Mouse (Mus musculus): Measurements from ENCODE around the gene Tuba4a.

The Tuba4a gene

DNA sequence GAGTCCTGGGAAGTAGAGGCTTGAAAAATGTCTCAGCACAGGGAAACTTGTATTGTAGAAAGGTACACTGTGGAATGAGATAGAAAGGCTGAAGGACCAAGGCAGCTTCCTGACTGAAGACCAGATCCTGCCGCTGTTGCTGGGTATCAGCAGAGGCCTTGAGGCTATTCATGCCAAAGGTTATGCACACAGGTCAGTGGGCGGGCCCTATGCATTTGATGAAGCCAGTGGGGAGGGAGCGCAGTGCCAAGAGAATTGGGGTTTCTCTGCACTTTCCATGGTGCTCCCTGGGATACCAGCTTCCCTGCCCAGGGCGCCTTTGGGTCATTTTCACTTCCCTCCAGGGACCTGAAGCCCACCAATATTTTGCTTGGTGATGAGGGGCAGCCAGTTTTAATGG, 7.1 kb downstream of the Tuba4a start:
- no peak for DNase-seq (ENCODE audit: low read depth, low spot score)

GRCm38 (mm10) chr1:75211141-75211708, 8.4 kb downstream of the Tuba4a start:
- DNase-seq (ENCODE audit: low read depth, low spot score) = no peak

DNA sequence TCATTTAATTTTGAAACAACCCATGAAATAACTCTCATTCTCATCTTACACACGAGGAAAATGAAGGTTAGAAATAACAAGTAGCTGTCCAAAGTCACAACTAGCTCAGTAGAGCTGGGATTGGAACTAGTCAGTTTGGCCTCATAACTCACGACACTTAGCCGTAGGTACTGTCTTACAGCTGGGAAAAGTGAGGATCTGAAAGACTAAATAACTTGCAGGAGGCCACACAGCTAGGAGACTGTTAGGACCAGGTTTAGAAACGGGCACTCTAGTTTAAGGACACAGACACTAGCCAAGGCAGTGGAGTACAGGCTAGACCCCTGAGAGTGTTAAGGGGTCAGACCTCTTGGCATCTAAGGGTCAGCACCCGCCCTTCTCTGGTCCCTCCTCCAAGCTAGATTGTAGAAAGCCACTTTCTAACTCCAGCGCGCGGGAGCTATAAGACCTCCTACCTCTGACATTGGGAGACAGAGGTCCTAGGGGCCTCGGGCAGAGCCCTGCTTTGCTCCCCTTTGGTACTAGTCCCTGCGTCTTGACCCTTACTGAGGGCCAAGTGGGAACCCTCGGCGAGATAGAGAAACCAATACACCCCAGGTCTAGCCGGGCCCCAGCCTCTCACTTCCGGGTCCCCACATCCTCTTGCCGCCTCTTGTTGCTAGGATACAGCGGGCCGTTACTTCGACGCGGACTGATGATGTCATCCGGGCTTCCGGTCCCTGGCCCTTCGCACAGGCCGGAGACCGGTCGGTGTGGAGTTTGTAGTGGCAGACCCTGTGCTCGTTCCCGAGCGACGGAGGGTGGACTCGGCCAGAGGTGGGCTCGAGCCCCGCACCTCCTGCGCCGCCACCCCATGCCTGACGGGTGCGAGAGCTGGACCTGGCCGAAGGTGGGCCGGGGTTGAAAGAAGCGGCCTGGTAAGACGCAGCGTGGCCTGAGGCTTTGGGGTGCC, 9.3 kb downstream of the Tuba4a start, which contains the start of the genes Glb1l and Stk16:
TSS of gene Glb1l (minus strand) at position 678 of the 952 bp plus-strand sequence.
TSS of gene Stk16 (plus strand) at position 703 of the 952 bp plus-strand sequence.
- DNase-seq (ENCODE audit: low read depth, low spot score) = peak; percentile 99

- no peak for DNase-seq (ENCODE audit: low read depth, low spot score)
Measured at GRCm38 (mm10) chr1:75208967-75209678, 10.5 kb downstream of the Tuba4a start.

DNA sequence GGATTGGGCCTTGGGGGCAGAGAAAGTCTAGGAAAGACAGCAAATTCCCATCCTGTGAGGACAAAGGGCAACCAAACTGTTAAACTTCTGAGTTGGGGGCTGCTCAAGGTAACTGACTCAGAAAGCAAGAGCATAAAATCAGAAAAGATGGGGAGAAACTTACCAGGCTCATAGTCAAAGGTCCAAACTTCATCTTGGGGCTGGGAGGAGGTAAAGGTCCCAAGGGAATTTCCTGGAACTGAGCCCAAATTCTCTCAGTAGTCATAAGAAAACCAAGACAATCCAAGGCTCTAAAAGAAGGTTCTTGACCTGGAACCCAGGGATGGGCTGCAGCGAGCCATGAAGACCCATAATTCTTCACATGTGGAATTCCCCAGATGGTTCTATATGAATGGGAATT, 18.4 kb downstream of the Tuba4a start:
- DNase-seq (ENCODE audit: low read depth, low spot score) = no peak

GRCm38 (mm10) chr1:75192452-75192851, 27.2 kb downstream of the Tuba4a start:
- DNase-seq (ENCODE audit: low read depth, low spot score) = peak; percentile 80

- DNase-seq (ENCODE audit: low read depth, low spot score) = peak; percentile 100
Measured at GRCm38 (mm10) chr1:75191622-75192402, 27.9 kb downstream of the Tuba4a start, which contains the start of the genes Ankzf1 and Atg9a. Gene Ankzf1, plus strand, starts transcription at chr1:75192151. Gene Atg9a, minus strand, starts transcription at chr1:75192196.

- DNase-seq (ENCODE audit: low read depth, low spot score) = no peak
Measured at GRCm38 (mm10) chr1:75191258-75191621, 28.4 kb downstream of the Tuba4a start.

- DNase-seq (ENCODE audit: low read depth, low spot score) = no peak
Measured at GRCm38 (mm10) chr1:75190577-75190976, 29.1 kb downstream of the Tuba4a start.

DNA sequence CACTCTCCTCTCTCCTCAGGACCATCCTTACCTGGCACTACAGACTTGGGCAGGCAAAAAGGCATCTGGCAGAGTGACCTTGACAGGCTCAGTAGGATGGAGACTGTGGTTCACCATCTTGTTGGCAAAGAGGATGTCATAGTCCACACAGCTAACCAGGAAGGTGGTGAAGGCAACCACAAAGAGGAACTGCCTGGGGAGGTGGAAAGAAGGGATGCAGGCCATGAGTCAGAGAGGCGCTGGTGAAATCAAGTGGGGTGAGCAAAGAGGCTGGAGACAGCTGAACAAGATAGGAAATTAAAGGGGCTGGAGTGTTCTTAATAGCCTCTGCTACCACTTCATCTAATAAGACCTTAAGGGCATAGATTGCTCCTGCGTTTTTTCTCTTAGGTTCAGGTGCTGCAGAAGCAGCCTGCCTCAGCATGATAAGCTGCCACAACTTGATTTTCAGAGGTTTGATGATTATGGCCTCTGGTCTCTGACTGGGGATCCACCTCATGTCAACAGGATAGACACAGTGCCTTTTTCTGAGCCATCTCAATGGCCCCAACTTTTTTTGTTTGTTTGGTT, 31.7 kb downstream of the Tuba4a start:
- no peak for DNase-seq (ENCODE audit: low read depth, low spot score)

- no peak for DNase-seq (ENCODE audit: low read depth, low spot score)
Measured at GRCm38 (mm10) chr1:75187126-75187525, 32.5 kb downstream of the Tuba4a start.

- DNase-seq (ENCODE audit: low read depth, low spot score) = peak; percentile 39
Measured at GRCm38 (mm10) chr1:75185495-75185894, 34.2 kb downstream of the Tuba4a start.

- DNase-seq (ENCODE audit: low read depth, low spot score) = no peak
Measured at GRCm38 (mm10) chr1:75182160-75182559, 37.5 kb downstream of the Tuba4a start.

- no peak for DNase-seq (ENCODE audit: low read depth, low spot score)
Measured at GRCm38 (mm10) chr1:75181377-75181870, 38.2 kb downstream of the Tuba4a start.

DNA sequence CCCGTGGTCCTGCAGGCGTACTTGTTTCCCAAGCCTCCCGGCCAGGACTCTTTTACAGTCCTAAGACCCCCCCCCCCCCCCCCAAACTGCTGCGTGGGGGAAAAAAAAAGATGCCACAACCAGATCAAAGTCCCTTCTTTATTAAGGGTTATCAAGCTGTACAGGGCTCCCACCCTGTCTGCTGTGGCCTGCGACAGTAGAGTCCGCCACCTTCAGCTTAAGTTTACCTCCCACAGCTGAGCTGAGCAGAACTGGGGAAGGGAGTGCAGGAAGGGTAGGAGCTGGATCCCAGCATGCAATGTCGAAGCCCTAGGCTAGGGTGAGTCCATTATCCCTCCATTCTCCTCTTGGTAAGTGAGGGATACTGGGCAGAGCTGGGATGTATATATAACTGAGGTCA, 38.9 kb downstream of the Tuba4a start:
- DNase-seq (ENCODE audit: low read depth, low spot score) = no peak

DNA sequence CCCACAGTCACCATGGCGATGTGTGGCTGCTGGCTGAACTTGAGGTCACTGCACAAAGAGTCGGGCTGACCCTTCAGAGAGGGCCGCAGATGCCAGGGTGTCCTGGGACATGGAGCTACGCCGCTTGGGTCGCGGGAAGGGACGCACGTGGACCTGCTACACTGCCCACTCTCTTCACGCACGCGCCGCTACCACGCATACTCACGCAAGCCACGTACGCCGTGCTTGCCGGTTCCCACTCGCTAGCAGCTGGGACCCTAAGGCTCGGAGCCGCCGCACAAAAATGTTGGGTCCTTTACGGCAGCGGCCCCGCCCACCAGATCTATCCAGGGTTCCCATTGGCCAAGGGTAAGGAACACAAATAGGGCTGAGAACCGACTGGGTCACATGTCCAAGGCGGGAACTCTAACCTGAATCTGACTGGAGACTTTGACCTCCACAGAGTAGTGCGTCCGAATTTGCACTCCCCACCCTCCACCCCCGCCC, 39.5 kb downstream of the Tuba4a start, which contains the start of gene Abcb6:
TSS of gene Abcb6 (minus strand) at position 288 of the 486 bp plus-strand sequence.
- DNase-seq (ENCODE audit: low read depth, low spot score) = peak; percentile 97

- peak; percentile 46 for DNase-seq (ENCODE audit: low read depth, low spot score)
Measured at GRCm38 (mm10) chr1:75179334-75180104, 40.1 kb downstream of the Tuba4a start.

DNA sequence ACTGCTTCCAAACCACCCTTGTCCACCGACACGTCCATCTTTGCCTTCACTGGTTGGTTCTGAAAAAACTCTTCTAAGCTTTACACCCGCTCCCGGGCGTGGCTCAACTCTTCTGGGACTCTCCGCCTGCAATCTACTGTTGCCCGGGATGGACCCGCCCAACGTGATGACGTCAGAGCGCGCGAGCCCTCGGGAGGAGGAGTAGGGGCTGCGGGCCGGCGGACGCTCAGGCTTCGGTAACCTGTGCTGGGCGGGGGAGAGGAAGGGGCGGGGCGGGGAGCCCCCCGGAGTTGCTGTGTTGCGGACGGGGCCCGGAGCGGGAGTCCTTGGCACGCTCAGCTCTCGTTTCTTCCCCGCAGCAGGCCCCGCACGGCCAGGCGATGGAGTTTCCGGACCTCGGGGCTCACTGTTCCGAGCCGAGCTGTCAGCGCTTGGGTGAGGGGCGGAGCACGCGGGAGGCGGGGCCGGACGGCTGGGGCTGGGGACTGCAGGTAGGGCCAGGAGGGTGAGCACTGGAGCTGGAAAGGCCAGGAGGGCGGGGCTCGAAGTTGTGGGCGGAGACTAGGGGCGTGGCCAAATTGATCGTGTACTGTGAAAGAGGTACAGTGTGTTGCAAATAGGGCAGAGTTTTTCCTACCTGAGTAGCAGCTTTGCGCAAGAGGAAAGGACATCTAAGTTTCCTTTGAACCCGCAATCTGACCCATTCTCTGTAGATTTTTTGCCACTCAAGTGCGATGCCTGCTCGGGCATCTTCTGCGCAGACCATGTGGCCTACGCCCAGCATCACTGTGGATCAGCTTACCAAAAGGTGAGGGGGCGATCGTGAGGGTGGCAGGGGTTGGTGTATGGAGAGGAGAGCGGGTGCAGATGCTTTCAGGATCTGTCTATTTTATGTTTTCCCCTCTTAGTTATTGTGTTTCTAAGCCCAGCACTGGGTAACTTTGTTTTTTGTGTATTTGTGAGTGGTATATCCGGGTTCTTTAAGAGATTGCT, 50.9 kb downstream of the Tuba4a start, which contains the start of gene Zfand2b:
TSS of gene Zfand2b (plus strand) at position 175 of the 993 bp plus-strand sequence.
- DNase-seq (ENCODE audit: low read depth, low spot score) = peak; percentile 97

Measured in brain, adult 2 months (tissue).